Mouse (Mus musculus): ENCODE results near the gene Srgap2. TPM values are rescaled to one million over a fixed set of nuclear protein-coding genes. Genes with fewer than 3 reads are reported as not detected.
A peak's percentile ranks its signal among the peaks of the same experiment; 100 is the strongest.

Gene Srgap2
- total RNA-seq, 2 experiments from 2014 or later, result 27.1 to 35.8 TPM

DNA sequence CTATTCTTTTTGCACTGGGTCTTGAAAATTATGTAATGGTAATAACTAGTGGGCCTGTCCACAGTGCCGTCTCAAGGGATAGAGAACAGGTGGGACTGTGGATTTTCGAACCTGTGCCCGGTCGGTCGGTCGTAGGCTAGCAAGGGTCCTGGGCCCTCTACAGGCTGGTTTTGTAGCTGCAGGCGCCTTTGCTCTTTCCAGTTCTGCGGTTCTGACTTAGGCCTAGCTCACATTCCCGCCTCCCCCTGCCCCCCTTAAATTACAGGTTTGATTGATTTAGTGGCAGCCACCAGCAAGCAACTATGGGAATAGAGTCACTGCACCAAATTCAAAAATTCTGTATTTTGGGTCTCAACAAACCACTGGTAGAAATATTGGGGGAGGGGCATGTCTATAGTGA is 281.2 kb downstream of the Srgap2 start:
- DNase-seq, result peak; percentile 75

DNA sequence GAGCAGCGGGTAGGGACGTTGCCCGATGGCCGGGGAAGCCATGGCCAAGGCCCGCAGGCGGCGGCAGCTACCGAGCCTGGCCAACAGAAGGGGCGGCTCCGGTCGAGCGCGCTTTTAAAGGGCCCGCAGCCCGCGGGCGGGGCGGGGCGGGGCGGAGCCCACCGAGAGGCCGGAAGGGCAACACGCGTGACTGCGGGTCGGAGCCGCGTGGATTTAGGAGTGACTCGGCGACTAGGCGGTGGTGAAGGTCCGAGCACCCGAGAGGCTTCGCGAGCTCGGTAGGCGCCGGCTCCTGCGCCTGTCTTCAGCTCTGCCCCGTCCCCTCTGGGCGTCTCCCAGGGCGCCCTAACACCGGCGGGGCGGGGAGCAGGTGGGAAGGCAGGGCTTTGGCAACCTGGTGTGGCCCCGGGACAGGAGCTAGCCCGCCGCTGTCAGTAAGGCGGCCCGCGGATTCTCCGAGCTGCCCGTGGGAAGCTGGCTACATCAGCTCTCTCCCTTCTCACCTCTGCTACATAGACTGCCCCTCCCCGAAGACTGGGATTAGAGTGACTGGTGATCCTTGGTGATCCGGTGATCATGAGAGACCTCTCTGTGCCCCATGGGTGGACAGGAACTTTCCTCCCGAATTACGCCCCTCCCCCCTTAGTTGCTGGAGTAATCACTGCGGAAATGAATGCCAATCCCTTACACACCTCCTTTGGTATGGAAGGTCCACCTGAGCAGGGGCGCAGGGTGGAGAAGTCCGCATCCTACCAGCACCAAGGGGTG is 281.9 kb downstream of the Srgap2 start, which contains the start of gene Rassf5:
Rassf5 (minus strand) TSS at position 170 of the 768 bp plus-strand sequence.
- peak; percentile 90 for DNase-seq

DNA sequence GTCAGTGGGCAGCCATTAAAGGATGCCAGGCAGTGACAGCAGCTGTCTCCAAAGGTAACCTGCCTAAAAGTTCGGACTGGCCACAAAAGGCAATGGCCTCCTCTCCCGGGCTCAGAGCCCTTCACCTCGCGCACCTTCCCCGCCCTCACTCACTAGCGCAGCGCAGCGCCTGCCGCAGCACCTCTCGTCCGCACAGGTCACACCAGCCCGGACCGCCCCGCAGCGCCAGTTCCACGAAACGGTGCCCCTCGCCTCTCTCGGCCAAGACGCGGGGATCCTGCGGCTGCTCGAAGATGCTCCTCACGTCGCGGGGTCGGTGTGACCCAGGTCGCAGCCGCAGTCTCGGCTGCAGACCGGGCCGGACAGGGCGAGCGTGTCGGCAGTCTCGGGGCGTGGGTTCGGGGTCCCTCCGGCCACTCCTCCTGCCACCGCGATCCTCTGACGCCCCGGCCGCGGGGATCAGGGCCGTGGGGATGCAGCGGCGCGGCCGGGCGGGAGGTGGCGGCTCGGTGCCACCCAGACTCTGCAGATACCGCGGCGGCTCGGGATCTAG is 282.5 kb downstream of the Srgap2 start:
- DNase-seq, result peak; percentile 48

DNA sequence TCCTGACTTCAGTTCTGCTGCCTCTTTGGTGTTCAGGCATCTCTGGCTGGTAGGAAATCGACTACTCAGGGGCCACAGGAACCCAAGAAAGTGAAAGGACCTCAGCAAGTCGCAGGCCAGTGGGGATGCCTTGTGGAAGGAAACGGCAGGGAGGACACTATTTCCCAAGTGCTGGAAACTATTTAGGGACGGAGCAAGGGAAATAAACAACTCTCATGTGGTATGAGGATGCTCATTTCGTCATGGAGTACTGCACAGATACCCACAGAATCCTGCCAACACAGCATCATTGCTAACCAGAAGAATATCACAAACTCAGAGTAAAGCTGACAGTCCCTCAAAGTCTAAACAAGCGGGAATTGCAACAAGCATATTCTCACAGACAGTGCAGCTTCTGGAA is 284.2 kb downstream of the Srgap2 start:
- DNase-seq, result no peak

DNA sequence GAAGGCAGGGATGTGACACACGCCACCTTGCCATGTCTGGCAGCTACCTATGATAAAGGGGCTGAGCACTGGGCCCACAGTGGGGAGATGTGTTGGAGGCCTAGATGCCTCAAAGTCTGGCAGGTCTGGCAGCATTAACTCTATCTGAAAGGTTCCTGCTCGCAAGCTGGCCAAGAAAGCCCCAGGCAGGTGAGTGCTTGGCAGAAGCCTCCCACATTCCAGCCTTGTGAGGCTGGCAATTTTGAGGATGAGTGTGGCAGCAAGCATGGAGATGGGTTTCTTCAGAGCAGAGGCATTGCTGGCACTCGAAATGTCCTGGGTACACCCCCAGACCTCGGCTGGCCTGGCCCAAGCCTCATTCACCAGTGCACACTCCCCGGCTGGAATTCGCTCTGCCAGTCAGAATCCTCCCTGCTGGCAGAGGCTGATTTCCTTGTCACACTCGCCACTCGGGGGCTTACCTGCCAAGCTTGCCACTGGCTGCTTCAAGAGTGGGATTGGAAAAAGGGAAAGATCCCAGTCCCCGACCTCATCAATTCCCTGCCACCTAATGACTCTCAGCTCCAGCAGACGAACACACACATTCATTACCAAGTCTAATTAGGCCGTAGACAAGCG is 287.5 kb downstream of the Srgap2 start:
- DNase-seq, result no peak

DNA sequence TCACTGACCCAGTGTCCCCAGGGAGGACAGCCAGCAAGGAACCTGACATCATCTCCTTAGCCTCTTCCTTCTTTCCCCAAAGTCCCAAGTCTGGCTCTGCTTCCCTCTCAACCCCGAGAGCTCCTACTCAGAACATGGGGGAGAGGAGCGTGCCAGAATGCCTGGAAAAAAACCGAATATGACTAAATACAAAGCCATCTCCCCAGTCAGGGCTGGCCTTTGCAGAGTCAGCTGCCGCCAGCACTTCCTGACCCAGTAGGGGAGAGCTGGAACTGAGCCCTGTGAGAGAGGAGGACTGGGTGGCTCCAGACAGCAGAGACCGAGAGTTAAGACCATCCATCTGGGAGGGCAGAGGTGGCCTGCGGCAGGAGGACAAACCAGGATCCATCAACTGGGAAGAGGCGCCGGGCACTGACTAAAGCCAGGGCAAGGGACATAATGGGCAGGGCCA is 288.2 kb downstream of the Srgap2 start:
- peak; percentile 80 for DNase-seq

DNA sequence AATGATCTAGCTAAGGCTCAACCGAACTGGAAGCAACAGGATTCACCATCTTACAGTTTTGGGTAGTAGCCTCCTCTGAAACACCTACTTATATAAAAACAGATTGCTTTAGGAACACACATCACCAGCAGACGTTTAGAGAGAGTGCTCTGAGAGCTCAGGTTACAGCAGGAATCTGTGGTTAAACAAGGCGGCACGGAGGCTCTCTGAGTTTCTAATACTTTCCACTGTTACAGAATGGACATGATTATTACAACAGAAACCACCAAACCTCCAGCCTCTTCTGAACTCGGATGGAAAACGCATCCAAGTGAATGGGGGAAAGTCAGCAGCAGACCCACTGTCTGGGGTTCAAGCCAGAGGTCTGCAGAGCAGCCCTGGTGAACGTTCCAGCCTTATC is 291.1 kb downstream of the Srgap2 start:
- DNase-seq, result no peak

Small RNA genes lying within 50 kb of the gene (microRNA-seq; reads per million reads assigned to microRNA genes)
- not detected for gene Gm24273

Other genes starting within 250 kb of the Srgap2 start
- gene Ikbke, start 247.7 kb downstream of the Srgap2 start, total RNA-seq (2021), result 10 to 100 TPM in 1 of 2 experiments, 1 to 10 TPM in 1; 6.9 to 12.0 TPM
- 1 to 10 TPM; 1.5 to 1.7 TPM for gene Fam72a, start 551 bp upstream of the Srgap2 start, total RNA-seq (2021)
- under 1 TPM; 0.12 to 0.15 TPM for gene Avpr1b, start 71.9 kb upstream of the Srgap2 start, total RNA-seq (2021)
- gene Ctse, start 111.0 kb upstream of the Srgap2 start, total RNA-seq (2021), result 10 to 100 TPM in 1 of 2 experiments, 1 to 10 TPM in 1; 9.9 to 21.1 TPM
- gene Rab7b, start 161.3 kb upstream of the Srgap2 start, total RNA-seq (2021), result 1 to 10 TPM; 4.7 to 5.1 TPM
- gene Slc26a9, start 216.7 kb upstream of the Srgap2 start, total RNA-seq (2021), result under 1 TPM in 1 of 2 experiments, not detected in 1; 0.15 TPM

Data from adrenal gland, postnatal 10 days (tissue).